ENCODE assay signal across 14 mouse cellular contexts in the genomic region with DNA sequence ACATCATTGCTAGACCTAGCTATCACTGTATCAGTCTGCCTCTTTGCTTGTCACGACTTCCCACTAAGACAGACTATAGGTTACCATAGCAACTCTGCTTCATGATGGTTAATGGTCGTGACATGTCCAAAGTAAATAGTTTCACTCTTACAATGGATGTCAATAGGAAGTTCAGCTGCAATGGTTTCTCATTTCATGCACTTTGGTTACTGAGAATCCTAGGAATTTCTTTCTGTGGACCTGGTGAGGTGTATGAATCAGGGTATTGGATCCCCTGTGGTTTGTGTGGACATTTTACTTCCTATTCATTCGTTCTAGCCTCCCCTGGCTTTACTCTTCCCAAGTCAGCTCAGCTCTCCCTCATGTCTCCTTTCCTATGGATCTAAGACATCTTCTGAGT.
"Had no signal": no experiment of that assay in that cellular context is flagged by ENCODE, and none has a peak within 500 bp of the region (broad histone marks: within the 10 kb centered on the region; RNA-seq: fewer than 3 reads in every experiment).

No protein-coding gene starts in this region.

- H3K4me1 ChIP-seq: liver, embryonic 13.5 days; lung, embryonic 15.5 days; midbrain, embryonic 13.5 days; neural tube, embryonic 12.5 days had no signal

- H3K4me3 ChIP-seq: layer of hippocampus, adult 2 months; limb, embryonic 12.5 days; liver, embryonic 13.5 days; lung, embryonic 15.5 days; midbrain, embryonic 13.5 days; neural tube, embryonic 12.5 days had no signal

- H3K36me3 ChIP-seq: limb, embryonic 12.5 days; liver, embryonic 13.5 days; lung, embryonic 15.5 days; midbrain, embryonic 13.5 days; neural tube, embryonic 12.5 days had no signal

- H3K27ac ChIP-seq: kidney, postnatal 0 days; layer of hippocampus, adult 2 months; limb, embryonic 12.5 days; liver, embryonic 13.5 days; lung, embryonic 15.5 days; macrophage; midbrain, embryonic 13.5 days; neural tube, embryonic 12.5 days; stomach, postnatal 0 days had no signal

- H3K27me3 ChIP-seq: limb, embryonic 12.5 days; liver, embryonic 13.5 days; lung, embryonic 15.5 days; midbrain, embryonic 13.5 days; neural tube, embryonic 12.5 days had no signal

- ATAC-seq: liver, postnatal 0 days; midbrain, embryonic 13.5 days had no signal

- H3K4me2 ChIP-seq: limb, embryonic 12.5 days; liver, embryonic 13.5 days; lung, embryonic 15.5 days; midbrain, embryonic 13.5 days; neural tube, embryonic 12.5 days had no signal

- H3K9ac ChIP-seq: limb, embryonic 12.5 days; liver, embryonic 13.5 days; liver, postnatal 0 days; lung, embryonic 15.5 days; midbrain, embryonic 13.5 days; neural tube, embryonic 12.5 days had no signal

- H3K9me3 ChIP-seq: liver, embryonic 13.5 days; lung, embryonic 15.5 days; neural tube, embryonic 12.5 days had no signal

- DNase-seq: kidney, adult 8-10 months; kidney, postnatal 4 days; liver; liver, embryonic 13.5 days; liver, postnatal 0 days; lung, postnatal 14 days had no signal
